Mouse (Mus musculus) stomach, embryonic 14.5 days (tissue): ENCODE results near the gene Col18a1. TPM values are rescaled to one million over a fixed set of nuclear protein-coding genes. Genes with fewer than 3 reads are reported as not detected.
A peak's percentile ranks its signal among the peaks of the same experiment; 100 is the strongest.

Experiments used
- ATAC-seq: fragments of 200-750 bp; cut with Nextera tagmentation; 2 replicates; pipeline ENCODE4 v1.8.0; 2017; ENCODE audit warnings: low read depth, moderate TSS enrichment; ENCODE audit not compliant: insufficient number of reproducible peaks, insufficient read depth, low FRiP score
- H3K27ac ChIP-seq: fragments of 300-500 bp; sonication (generic); 2 replicates; pipeline ENCODE4 v1.5.1; 2014; ENCODE audit warnings: mild to moderate bottlenecking, low read length, moderate library complexity, mixed read lengths
- H3K27me3 ChIP-seq: fragments of 300-500 bp; sonication (generic); 2 replicates; pipeline ENCODE4 v1.6.1; 2014; ENCODE audit warnings: low read length, control low read depth, mixed read lengths; ENCODE audit not compliant: control insufficient read depth, insufficient read depth
- H3K36me3 ChIP-seq: fragments of 300-500 bp; sonication (generic); 2 replicates; pipeline ENCODE4 v1.6.1; 2014; ENCODE audit warnings: mild to moderate bottlenecking, control low read depth, low read length, moderate library complexity, mixed read lengths; ENCODE audit not compliant: control insufficient read depth, insufficient read depth
- H3K4me1 ChIP-seq: fragments of 300-500 bp; sonication (generic); 2 replicates; pipeline ENCODE4 v1.6.1; 2014; ENCODE audit warnings: low read length, control low read depth, mixed read lengths; ENCODE audit not compliant: control insufficient read depth, insufficient read depth
- H3K4me2 ChIP-seq: fragments of 300-500 bp; sonication (generic); replicated peaks from 2 replicates; pipeline ENCODE4 v1.6.1; 2014; ENCODE audit warnings: low read depth, low read length, control low read depth
- H3K4me3 ChIP-seq: fragments of 300-500 bp; sonication (generic); 2 replicates; pipeline ENCODE4 v1.5.1; 2014; ENCODE audit warnings: low read depth, low read length, control low read depth
- H3K9ac ChIP-seq: fragments of 300-500 bp; sonication (generic); replicated peaks from 2 replicates; pipeline ENCODE4 v1.6.1; 2014; ENCODE audit warnings: low read depth, mild to moderate bottlenecking, control low read depth, low read length, moderate library complexity, mixed read lengths
- H3K9me3 ChIP-seq: fragments of 300-500 bp; sonication (generic); 2 replicates; pipeline ENCODE4 v1.6.1; 2016; ENCODE audit warnings: low read depth, low read length, control low read depth; ENCODE audit not compliant: control insufficient read depth
- WGBS: fragments of 180-500 bp; shearing (Covaris S2); extraction: QIAGEN DNeasy Blood & Tissue Kit; methylation state at CpG from one replicate; pipeline ENCODE4 v1.1.7; 2014; 5-methylcytosine and 5-hydroxymethylcytosine counted together
- polyA plus RNA-seq: library from polyadenylated mRNA; unstranded; fragments of >200 nt; fragmentation: Nextera tagmentation; extraction: Ambion mirVana; gene quantifications from 2 replicates; pipeline ENCODE4 v1.2.1, GENCODE M21; 2014

The Col18a1 gene
- polyA plus RNA-seq, 1 experiment from 2014 or later, result 49.8 TPM

- Histone ChIP-seq H3K4me1 (peaks cover 13% of the 10 kb centered on the region), H3K9me3 (no peaks in the 10 kb centered on the region), H3K36me3 (no peaks in the 10 kb centered on the region), H3K27me3 (no peaks in the 10 kb centered on the region), H3K4me3 (no peak overlapping the region), H3K9ac (no peak overlapping the region), H3K4me2 (no peak overlapping the region), H3K27ac (no peak overlapping the region)
- WGBS, result 79% methylated on average over 11 of the region's 11 CpGs
- ATAC-seq, result no peak
These were observed 46.9 kb downstream of the Col18a1 start for GRCm38 (mm10) chr10:77119437-77119836.

GRCm38 (mm10) chr10:77118361-77118760, 48.0 kb downstream of the Col18a1 start:
- WGBS, result 73% methylated on average over 1 of the region's 1 CpGs
- Histone ChIP-seq H3K4me2 (no peak overlapping the region), H3K27me3 (no peaks in the 10 kb centered on the region), H3K9me3 (no peaks in the 10 kb centered on the region), H3K36me3 (no peaks in the 10 kb centered on the region), H3K9ac (no peak overlapping the region), H3K4me3 (no peak overlapping the region), H3K27ac (no peak overlapping the region), H3K4me1 (peaks cover 23% of the 10 kb centered on the region)
- no peak for ATAC-seq

- Histone ChIP-seq H3K36me3 (no peaks in the 10 kb centered on the region), H3K27me3 (no peaks in the 10 kb centered on the region), H3K4me2 (no peak overlapping the region), H3K9me3 (no peaks in the 10 kb centered on the region), H3K4me3 (no peak overlapping the region), H3K27ac (peak overlapping the region; percentile 71), H3K9ac (no peak overlapping the region), H3K4me1 (peaks cover 31% of the 10 kb centered on the region)
- ATAC-seq, result peak; percentile 51; the same call in 1 of the 2 replicates
- WGBS, result 26% methylated on average over 4 of the region's 4 CpGs
These were observed 49.6 kb downstream of the Col18a1 start for GRCm38 (mm10) chr10:77116537-77117455.

GRCm38 (mm10) chr10:77113489-77114240, 52.7 kb downstream of the Col18a1 start:
- Histone ChIP-seq H3K4me2 (0 out of 2 replicates have a peak overlapping the region, but pooled peaks have one; percentile 20), H3K27ac (no peak overlapping the region; the same call in 1 of the 2 replicates), H3K9ac (0 out of 2 replicates have a peak overlapping the region, but pooled peaks have one; percentile 10), H3K4me3 (no peak overlapping the region), H3K9me3 (no peaks in the 10 kb centered on the region), H3K27me3 (no peaks in the 10 kb centered on the region), H3K36me3 (no peaks in the 10 kb centered on the region), H3K4me1 (peaks cover 41% of the 10 kb centered on the region)
- 44% methylated on average over 19 of the region's 19 CpGs for WGBS
- ATAC-seq, result no peak

DNA sequence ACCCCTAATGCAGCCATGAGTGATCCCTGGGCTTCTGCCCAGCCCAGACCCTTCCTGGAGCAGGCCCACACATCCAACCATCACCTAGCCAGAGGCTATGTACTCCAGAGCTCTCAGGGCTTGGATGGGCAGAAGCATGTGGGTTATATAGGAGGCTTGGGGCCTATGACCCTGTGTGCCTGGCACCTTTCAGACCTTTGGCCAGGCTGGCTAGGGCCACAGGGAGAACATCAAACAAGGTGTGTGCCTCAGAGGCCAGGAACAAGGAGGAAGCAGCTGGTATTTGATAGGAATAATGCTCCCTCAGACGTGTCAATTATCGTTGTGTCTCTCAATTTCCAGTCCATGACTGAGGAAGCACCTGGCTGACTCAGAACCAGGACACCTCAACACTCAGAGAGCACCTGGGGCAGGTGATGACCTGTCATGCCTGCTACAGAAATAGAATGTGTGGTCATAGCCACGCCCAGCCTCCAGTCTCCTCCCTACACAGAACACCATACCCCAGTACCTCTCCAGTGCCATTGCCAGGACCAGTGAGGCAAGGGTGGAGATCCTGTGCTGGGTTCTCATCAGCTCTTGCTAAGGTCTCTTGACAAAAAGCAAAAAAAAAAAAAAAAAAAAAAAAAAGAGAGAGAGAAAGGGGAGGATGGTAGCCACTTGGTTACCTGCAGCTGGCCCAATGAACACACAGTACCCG, 54.6 kb downstream of the Col18a1 start:
- ATAC-seq, result no peak
- Histone ChIP-seq H3K27me3 (no peaks in the 10 kb centered on the region), H3K4me1 (peaks cover 35% of the 10 kb centered on the region), H3K4me2 (no peak overlapping the region), H3K27ac (no peak overlapping the region), H3K4me3 (no peak overlapping the region), H3K9me3 (no peaks in the 10 kb centered on the region), H3K36me3 (no peaks in the 10 kb centered on the region), H3K9ac (no peak overlapping the region)
- 85% methylated on average over 4 of the region's 4 CpGs for WGBS

DNA sequence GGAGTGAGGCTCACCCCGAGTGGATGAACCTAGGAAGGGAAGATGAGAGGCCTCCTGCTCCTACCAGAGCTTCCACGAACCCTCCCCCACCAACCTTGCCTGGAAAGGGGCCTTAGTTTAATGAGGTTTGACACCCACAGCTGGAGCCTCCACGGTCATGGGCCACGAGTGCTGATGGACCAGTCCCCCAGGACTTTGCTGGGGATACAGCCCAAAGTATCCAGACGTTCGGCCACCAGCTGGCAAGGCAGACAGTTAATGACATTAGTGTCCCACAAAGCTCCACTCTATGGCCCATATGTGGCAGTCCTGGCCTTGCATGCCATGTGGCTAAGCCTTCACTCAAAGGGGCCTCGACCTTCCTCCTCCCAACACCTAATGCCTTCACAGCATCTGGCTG, 55.5 kb downstream of the Col18a1 start:
- Histone ChIP-seq H3K27me3 (no peaks in the 10 kb centered on the region), H3K27ac (no peak overlapping the region), H3K36me3 (no peaks in the 10 kb centered on the region), H3K4me1 (peaks cover 28% of the 10 kb centered on the region), H3K4me2 (no peak overlapping the region), H3K9ac (no peak overlapping the region), H3K4me3 (no peak overlapping the region), H3K9me3 (no peaks in the 10 kb centered on the region)
- WGBS, result 68% methylated on average over 7 of the region's 7 CpGs
- 0 out of 2 replicates have a peak, but pooled peaks have one; percentile 10 for ATAC-seq

GRCm38 (mm10) chr10:77110010-77110409, 56.3 kb downstream of the Col18a1 start:
- H3K36me3 ChIP-seq, result no peaks in the 10 kb centered on the region
- no peak overlapping the region for H3K27ac ChIP-seq
- no peak for ATAC-seq
- no peak overlapping the region for H3K9ac ChIP-seq
- no peak overlapping the region for H3K4me2 ChIP-seq
- H3K9me3 ChIP-seq, result no peaks in the 10 kb centered on the region
- H3K27me3 ChIP-seq, result no peaks in the 10 kb centered on the region
- no peak overlapping the region for H3K4me3 ChIP-seq
- H3K4me1 ChIP-seq, result peaks cover 28% of the 10 kb centered on the region
- 80% methylated on average over 9 of the region's 9 CpGs for WGBS

GRCm38 (mm10) chr10:77108106-77108505, 58.2 kb downstream of the Col18a1 start:
- H3K4me1 ChIP-seq, result peaks cover 17% of the 10 kb centered on the region
- no peaks in the 10 kb centered on the region for H3K9me3 ChIP-seq
- H3K4me3 ChIP-seq, result no peak overlapping the region
- H3K9ac ChIP-seq, result no peak overlapping the region
- no peaks in the 10 kb centered on the region for H3K27me3 ChIP-seq
- H3K27ac ChIP-seq, result no peak overlapping the region
- H3K36me3 ChIP-seq, result no peaks in the 10 kb centered on the region
- 85% methylated on average over 4 of the region's 4 CpGs for WGBS
- no peak overlapping the region for H3K4me2 ChIP-seq
- ATAC-seq, result no peak
